Mouse (Mus musculus) small intestine, adult 2 months (tissue): ENCODE data around the gene Vti1a.
A peak's percentile ranks its signal among the peaks of the same experiment; 100 is the strongest.

Experiments
- CTCF ChIP-seq: fragments of 200-500 bp; IDR thresholded peaks from 2 replicates; pipeline ENCODE4 v1.5.1; 2012; ENCODE audit warnings: low read depth, mild to moderate bottlenecking, control low read depth, inconsistent platforms, low read length, moderate library complexity, mixed read lengths; ENCODE audit not compliant: insufficient replicate concordance, insufficient read length; ENCODE audit errors: extremely low read depth
- POLR2A ChIP-seq: fragments of 200-500 bp; IDR thresholded peaks from 2 replicates; pipeline ENCODE4 v1.6.1; 2012; ENCODE audit warnings: low read depth, mild to moderate bottlenecking, control low read depth, inconsistent platforms, low read length, moderate library complexity

- no peak for TF ChIP-seq POLR2A
- TF ChIP-seq CTCF: peak; percentile 47; the same call in 1 of the 2 replicates
Observed at GRCm38 (mm10) chr19:55537691-55538090, 221.6 kb downstream of the Vti1a start.
